Mouse (Mus musculus) stomach, postnatal 0 days (tissue): ENCODE data around the gene Il4ra. TPM values are rescaled to one million over a fixed set of nuclear protein-coding genes. Genes with fewer than 3 reads are reported as not detected.

Source experiments
- ATAC-seq: fragments of 200-750 bp; cut with Nextera tagmentation; 2 replicates; pipeline ENCODE4 v1.8.0; 2017; ENCODE audit not compliant: low FRiP score, low TSS enrichment
- DNase-seq: peaks from one replicate; pipeline ENCODE4 v3.0.0-alpha.2; 2016; ENCODE audit warnings: low spot score
- H3K27ac ChIP-seq: fragments of 300-500 bp; sonication (generic); replicated peaks from 2 replicates; pipeline ENCODE4 v1.5.1; 2014; ENCODE audit warnings: mild to moderate bottlenecking, control low read depth
- H3K27me3 ChIP-seq: fragments of 300-500 bp; sonication (generic); 2 replicates; pipeline ENCODE4 v1.6.1; 2014; ENCODE audit warnings: low read length; ENCODE audit not compliant: control insufficient read depth, insufficient read depth
- H3K36me3 ChIP-seq: fragments of 300-500 bp; sonication (generic); 2 replicates; pipeline ENCODE4 v1.6.1; 2014; ENCODE audit warnings: low read length, mixed read lengths; ENCODE audit not compliant: control insufficient read depth, insufficient read depth
- H3K4me1 ChIP-seq: fragments of 300-500 bp; sonication (generic); replicated peaks from 2 replicates; pipeline ENCODE4 v1.6.1; 2014; ENCODE audit warnings: antibody characterized with exemption; ENCODE audit not compliant: control insufficient read depth, insufficient read depth
- H3K4me2 ChIP-seq: fragments of 300-500 bp; sonication (generic); replicated peaks from 2 replicates; pipeline ENCODE4 v1.6.1; 2014; ENCODE audit warnings: low read depth, mild to moderate bottlenecking, control low read depth, moderate library complexity
- H3K4me3 ChIP-seq: fragments of 300-500 bp; sonication (generic); 2 replicates; pipeline ENCODE4 v1.5.1; 2014; ENCODE audit warnings: low read depth, low read length, control low read depth
- H3K9ac ChIP-seq: fragments of 300-500 bp; sonication (generic); 2 replicates; pipeline ENCODE4 v1.6.1; 2014; ENCODE audit warnings: mild to moderate bottlenecking, low read length, control low read depth, mixed read lengths
- H3K9me3 ChIP-seq: fragments of 300-500 bp; sonication (generic); 2 replicates; pipeline ENCODE4 v1.6.1; 2016; ENCODE audit warnings: low read length; ENCODE audit not compliant: control insufficient read depth
- CTCF ChIP-seq: IDR thresholded peaks from 2 replicates; pipeline ENCODE4 v1.5.1; 2016; ENCODE audit warnings: antibody characterized with exemption, low read depth, mild to moderate bottlenecking, moderate library complexity
- EP300 ChIP-seq: optimal IDR thresholded peaks from 2 replicates; pipeline ENCODE3; 2016; ENCODE audit warnings: antibody characterized with exemption
- WGBS: fragments of 180-500 bp; shearing (Covaris S2); extraction: QIAGEN DNeasy Blood & Tissue Kit; methylation state at CpG from one replicate; pipeline ENCODE4 v1.1.7; 2014; 5-methylcytosine and 5-hydroxymethylcytosine counted together
- polyA plus RNA-seq: library from polyadenylated mRNA; unstranded; fragments of >200 nt; fragmentation: Nextera tagmentation; extraction: Ambion mirVana; gene quantifications from 2 replicates; pipeline ENCODE4 v1.2.1, GENCODE M21; 2015

The Il4ra gene
- polyA plus RNA-seq, 1 experiment from 2014 or later: 13.4 TPM

DNA sequence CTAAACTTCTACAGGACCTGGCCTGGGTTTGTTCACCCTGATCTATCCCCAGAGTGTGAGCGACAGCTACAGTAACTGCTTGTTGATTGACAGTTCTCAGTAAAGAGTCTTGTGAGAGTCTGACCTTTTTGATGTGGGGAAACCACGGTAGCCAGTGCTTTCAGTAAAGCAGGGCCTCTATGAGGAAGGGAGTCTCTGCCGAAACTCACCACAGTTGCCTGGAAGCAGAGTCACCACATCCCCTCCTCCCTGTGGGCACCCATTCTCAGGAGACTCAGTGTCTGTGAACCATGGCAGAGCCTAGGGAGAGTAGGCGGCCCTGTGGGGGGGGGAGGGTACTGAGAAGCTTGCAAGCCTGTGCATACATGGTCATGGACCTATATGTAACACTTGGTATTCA, 36.8 kb downstream of the Il4ra start:
- no peaks in the 10 kb centered on the region for H3K4me1 ChIP-seq
- H3K9me3 ChIP-seq: no peaks in the 10 kb centered on the region
- H3K27me3 ChIP-seq: no peaks in the 10 kb centered on the region
- TF ChIP-seq CTCF (no peak), EP300 (no peak)
- H3K36me3 ChIP-seq: no peaks in the 10 kb centered on the region
- no peak overlapping the region for H3K27ac ChIP-seq
- 76% methylated on average over 4 of the region's 4 CpGs for WGBS
- no peak overlapping the region for H3K9ac ChIP-seq
- no peak for DNase-seq
- H3K4me3 ChIP-seq: no peak overlapping the region
- no peak overlapping the region for H3K4me2 ChIP-seq
- ATAC-seq: no peak

DNA sequence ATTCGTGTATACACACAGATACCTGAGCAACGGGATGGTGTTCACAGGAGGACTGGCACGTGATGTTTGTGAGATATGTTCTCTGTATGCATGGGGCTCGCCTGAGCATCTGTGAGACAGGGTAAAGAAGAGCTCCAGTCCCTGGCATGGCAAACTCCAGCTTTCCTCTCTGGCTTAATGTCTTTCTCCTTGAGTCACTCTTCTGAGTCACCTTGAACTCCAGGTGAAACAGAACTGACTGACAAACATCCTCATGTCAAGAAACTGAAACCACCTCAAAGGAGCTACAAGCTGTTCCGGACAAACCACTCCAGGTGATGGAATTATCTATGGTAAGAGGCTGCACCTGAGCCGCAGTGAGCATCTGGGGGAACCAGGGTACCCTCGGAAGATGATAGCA, 38.0 kb downstream of the Il4ra start:
- H3K27ac ChIP-seq: no peak overlapping the region
- WGBS: 87% methylated on average over 7 of the region's 7 CpGs
- no peaks in the 10 kb centered on the region for H3K9me3 ChIP-seq
- H3K36me3 ChIP-seq: no peaks in the 10 kb centered on the region
- H3K9ac ChIP-seq: no peak overlapping the region
- no peak overlapping the region for H3K4me2 ChIP-seq
- no peaks in the 10 kb centered on the region for H3K27me3 ChIP-seq
- DNase-seq: no peak
- H3K4me3 ChIP-seq: no peak overlapping the region
- TF ChIP-seq CTCF (no peak), EP300 (no peak)
- ATAC-seq: no peak
- H3K4me1 ChIP-seq: no peaks in the 10 kb centered on the region

- Histone ChIP-seq H3K9ac (no peak overlapping the region), H3K4me1 (no peaks in the 10 kb centered on the region), H3K27ac (no peak overlapping the region), H3K4me2 (no peak overlapping the region), H3K4me3 (no peak overlapping the region), H3K27me3 (no peaks in the 10 kb centered on the region), H3K36me3 (no peaks in the 10 kb centered on the region), H3K9me3 (no peaks in the 10 kb centered on the region)
- 80% methylated on average over 4 of the region's 4 CpGs for WGBS
- DNase-seq (no peak), ATAC-seq (no peak)
- TF ChIP-seq EP300 (no peak), CTCF (no peak)
Measured at GRCm38 (mm10) chr7:125593831-125594230, 41.9 kb downstream of the Il4ra start.

GRCm38 (mm10) chr7:125596406-125596805, 44.5 kb downstream of the Il4ra start:
- Histone ChIP-seq H3K4me3 (no peak overlapping the region), H3K9me3 (no peaks in the 10 kb centered on the region), H3K27ac (no peak overlapping the region), H3K9ac (no peak overlapping the region), H3K36me3 (no peaks in the 10 kb centered on the region), H3K27me3 (no peaks in the 10 kb centered on the region), H3K4me2 (no peak overlapping the region), H3K4me1 (no peaks in the 10 kb centered on the region)
- TF ChIP-seq EP300 (no peak), CTCF (no peak)
- ATAC-seq (no peak), DNase-seq (no peak)
- WGBS: 42% methylated on average over 3 of the region's 3 CpGs

DNA sequence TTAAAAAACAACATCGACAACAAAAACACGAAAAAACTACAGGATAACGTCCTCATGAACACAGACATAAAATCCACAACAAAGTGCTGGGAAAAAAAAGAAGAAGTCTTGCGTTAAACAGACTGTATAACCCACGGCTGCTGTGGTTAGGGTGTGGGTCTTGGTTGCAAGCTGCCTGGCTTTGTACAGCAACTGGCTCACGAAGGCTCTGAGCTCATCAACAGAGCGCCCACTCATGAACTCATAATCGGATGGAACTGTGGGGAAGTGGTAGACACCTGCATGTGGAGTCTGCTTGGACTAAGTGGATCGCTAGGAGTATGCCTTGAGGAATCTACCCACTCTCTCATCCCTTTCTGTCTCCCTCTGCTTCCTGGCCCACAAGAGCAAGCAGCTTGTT, 45.2 kb downstream of the Il4ra start:
- Histone ChIP-seq H3K27ac (no peak overlapping the region), H3K4me3 (no peak overlapping the region), H3K4me2 (no peak overlapping the region), H3K27me3 (no peaks in the 10 kb centered on the region), H3K9me3 (no peaks in the 10 kb centered on the region), H3K9ac (no peak overlapping the region), H3K36me3 (no peaks in the 10 kb centered on the region), H3K4me1 (no peaks in the 10 kb centered on the region)
- TF ChIP-seq EP300: no peak
- TF ChIP-seq CTCF: no peak
- ATAC-seq: no peak
- 87% methylated on average over 9 of the region's 9 CpGs for WGBS
- no peak for DNase-seq

DNA sequence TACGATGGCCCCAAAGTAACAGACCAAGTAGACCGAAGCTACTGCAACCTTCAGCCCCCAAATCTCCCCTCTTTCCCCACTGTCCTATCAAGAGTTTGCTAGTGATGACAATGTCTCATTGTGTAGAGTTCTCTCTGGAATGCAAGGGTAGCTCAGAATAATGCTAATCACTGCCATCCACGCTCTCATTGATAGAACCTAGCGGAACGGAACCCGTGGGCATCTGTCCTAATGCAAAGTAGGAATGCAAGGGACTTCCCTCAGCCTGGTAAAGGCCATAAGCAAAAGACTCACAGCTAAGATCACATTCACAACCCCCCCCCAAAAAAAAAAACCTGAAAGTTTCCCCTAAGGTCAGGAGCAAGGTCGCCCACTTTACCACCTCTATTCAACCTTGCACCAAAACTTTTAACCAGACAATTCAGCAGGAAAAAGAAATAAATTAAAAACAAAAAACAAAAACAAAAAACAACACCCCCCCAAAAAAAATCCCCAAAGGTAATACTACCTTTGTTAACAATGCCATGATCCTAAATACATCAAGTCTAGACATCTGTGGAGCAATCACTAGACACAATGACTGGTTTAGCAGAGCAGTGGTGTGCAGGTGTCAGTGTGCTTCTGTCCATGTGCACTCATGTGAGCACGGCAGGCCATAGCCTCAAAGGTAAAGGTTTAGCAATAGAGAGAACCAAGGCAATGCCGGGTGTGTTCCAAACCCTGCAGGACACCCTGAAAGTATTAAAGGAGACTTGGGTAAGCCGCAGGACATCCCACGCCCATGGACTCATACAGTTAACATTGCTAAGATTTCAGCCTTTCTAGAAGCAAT, 45.8 kb downstream of the Il4ra start:
- Histone ChIP-seq H3K27ac (no peak overlapping the region), H3K4me1 (no peaks in the 10 kb centered on the region), H3K9me3 (no peaks in the 10 kb centered on the region), H3K4me3 (no peak overlapping the region), H3K36me3 (no peaks in the 10 kb centered on the region), H3K4me2 (no peak overlapping the region), H3K27me3 (no peaks in the 10 kb centered on the region), H3K9ac (no peak overlapping the region)
- WGBS: 94% methylated on average over 11 of the region's 11 CpGs
- DNase-seq (no peak), ATAC-seq (no peak)
- TF ChIP-seq EP300: no peak
- TF ChIP-seq CTCF: no peak
